Mouse (Mus musculus) lung, postnatal 25 days (tissue): ENCODE data around the gene Lrrc74b.
"Not testable (repeated sequence)": the region's sequence is repeated elsewhere in the genome, so short reads cannot be mapped to it uniquely, and the experiment has no call there.

ENCODE experiments used
- DNase-seq: peaks from one replicate; pipeline ENCODE4 v3.0.0; 2022; ENCODE audit warnings: low spot score

Gene Lrrc74b

GRCm38 (mm10) chr16:17552837-17553236 is 8.2 kb downstream of the Lrrc74b start:
- DNase-seq: no peak

GRCm38 (mm10) chr16:17542632-17543031 is 18.4 kb downstream of the Lrrc74b start:
- no peak for DNase-seq

GRCm38 (mm10) chr16:17536584-17536983 is 24.5 kb downstream of the Lrrc74b start:
- DNase-seq: no peak

- DNase-seq: no peak
Observed at GRCm38 (mm10) chr16:17532676-17533329, 28.2 kb downstream of the Lrrc74b start.

GRCm38 (mm10) chr16:17532271-17532670 is 28.8 kb downstream of the Lrrc74b start:
- no peak for DNase-seq

- peak; percentile 97 for DNase-seq
Observed at GRCm38 (mm10) chr16:17530640-17531288, 30.3 kb downstream of the Lrrc74b start, which contains the start of gene Thap7. Gene Thap7, minus strand, starts transcription at chr16:17531136.

- no peak for DNase-seq
Observed at GRCm38 (mm10) chr16:17529981-17530586, 31.0 kb downstream of the Lrrc74b start.

- DNase-seq: no peak
Observed at GRCm38 (mm10) chr16:17528276-17528675, 32.8 kb downstream of the Lrrc74b start.

- DNase-seq: no peak
Observed at GRCm38 (mm10) chr16:17527606-17528005, 33.4 kb downstream of the Lrrc74b start.

- no peak for DNase-seq
Observed at GRCm38 (mm10) chr16:17526223-17526622, 34.8 kb downstream of the Lrrc74b start.

- DNase-seq: no peak
Observed at GRCm38 (mm10) chr16:17525524-17525923, 35.5 kb downstream of the Lrrc74b start.

GRCm38 (mm10) chr16:17524156-17524555 is 36.9 kb downstream of the Lrrc74b start:
- DNase-seq: no peak

- DNase-seq: no peak
Observed at GRCm38 (mm10) chr16:17518910-17519309, 42.1 kb downstream of the Lrrc74b start.

GRCm38 (mm10) chr16:17511431-17511830 is 49.6 kb downstream of the Lrrc74b start:
- DNase-seq: no peak

- DNase-seq: peak; percentile 26
Observed at GRCm38 (mm10) chr16:17510686-17511085, 50.4 kb downstream of the Lrrc74b start.

GRCm38 (mm10) chr16:17510143-17510542 is 50.9 kb downstream of the Lrrc74b start:
- no peak for DNase-seq

- DNase-seq: no peak
Observed at GRCm38 (mm10) chr16:17509240-17509597, 51.8 kb downstream of the Lrrc74b start.

GRCm38 (mm10) chr16:17508546-17509239 is 52.4 kb downstream of the Lrrc74b start, which contains the start of gene Lztr1:
Gene Lztr1, plus strand, starts transcription at chr16:17508688.
- DNase-seq: peak; percentile 90

GRCm38 (mm10) chr16:17508031-17508430 is 53.0 kb downstream of the Lrrc74b start:
- DNase-seq: not testable (repeated sequence)

GRCm38 (mm10) chr16:17507018-17507552 is 54.0 kb downstream of the Lrrc74b start:
- DNase-seq: no peak

- DNase-seq: no peak
Observed at GRCm38 (mm10) chr16:17502681-17503080, 58.4 kb downstream of the Lrrc74b start.

GRCm38 (mm10) chr16:17499249-17499883 is 61.7 kb downstream of the Lrrc74b start:
- no peak for DNase-seq
